Mouse (Mus musculus) layer of hippocampus, adult 11-12 months (tissue): Measurements from ENCODE around the gene Tsc22d2.
A peak's percentile ranks its signal among the peaks of the same experiment; 100 is the strongest.

Experiments
- DNase-seq: peaks from one replicate; pipeline ENCODE4 v3.0.0; 2022; ENCODE audit warnings: low spot score

Tsc22d2 gene

DNA sequence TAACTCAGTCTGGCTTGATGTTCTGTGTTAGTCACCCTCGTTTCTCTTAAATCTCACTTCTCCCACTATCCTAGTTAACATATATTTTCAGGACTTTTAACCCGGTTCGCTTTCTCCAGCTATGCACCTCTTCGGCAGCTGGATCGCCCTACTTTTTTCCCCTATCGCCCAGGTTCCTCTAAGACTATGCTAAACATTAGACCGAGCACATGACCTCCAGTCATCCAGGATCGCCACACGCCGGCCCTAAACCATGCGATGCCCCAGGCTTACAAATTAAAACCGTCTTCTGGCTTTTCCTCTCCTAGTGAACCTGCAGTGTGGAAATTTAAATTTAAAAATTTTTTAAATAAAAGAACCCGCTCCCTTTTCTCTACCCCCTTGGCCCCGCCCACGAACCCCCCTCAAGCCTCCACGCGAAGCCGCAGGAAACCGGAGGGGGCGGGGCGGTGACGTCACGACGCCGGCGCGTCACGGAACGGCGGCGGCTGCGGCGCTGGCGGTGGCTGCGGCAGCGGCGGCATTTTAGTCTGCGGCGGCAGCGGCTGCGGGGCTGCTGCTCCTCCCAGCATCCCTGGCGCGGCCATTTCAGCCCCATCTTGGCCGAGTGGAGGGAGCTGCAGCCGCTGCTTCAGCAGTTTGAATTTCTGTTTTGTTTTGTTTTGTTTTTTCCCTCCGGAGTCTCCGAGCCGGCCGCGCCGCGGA lies at the start of gene Tsc22d2:
Gene Tsc22d2 (plus strand): TSS at position 482 of the 705 bp plus-strand sequence.
- peak; percentile 97 for DNase-seq

DNA sequence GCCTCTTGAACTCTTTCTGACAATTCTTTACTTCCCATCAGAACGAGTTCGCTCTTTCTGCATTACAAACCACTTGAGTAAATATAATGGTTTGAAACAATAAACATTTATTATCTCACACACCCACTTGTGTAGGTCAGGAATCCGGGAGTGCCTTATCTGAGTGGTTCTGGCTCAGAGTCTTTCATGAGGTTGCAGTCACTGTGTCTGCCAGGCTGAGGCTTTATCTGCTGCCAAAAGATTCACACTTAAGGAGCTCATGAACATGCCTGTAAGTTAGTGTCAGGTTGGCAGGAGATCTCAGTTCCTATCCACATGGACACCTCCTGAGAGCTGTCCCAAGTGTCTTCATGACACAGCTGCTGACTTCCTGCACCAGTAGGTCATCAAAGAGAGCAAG lies 47.8 kb upstream of the Tsc22d2 start:
- DNase-seq: no peak

DNA sequence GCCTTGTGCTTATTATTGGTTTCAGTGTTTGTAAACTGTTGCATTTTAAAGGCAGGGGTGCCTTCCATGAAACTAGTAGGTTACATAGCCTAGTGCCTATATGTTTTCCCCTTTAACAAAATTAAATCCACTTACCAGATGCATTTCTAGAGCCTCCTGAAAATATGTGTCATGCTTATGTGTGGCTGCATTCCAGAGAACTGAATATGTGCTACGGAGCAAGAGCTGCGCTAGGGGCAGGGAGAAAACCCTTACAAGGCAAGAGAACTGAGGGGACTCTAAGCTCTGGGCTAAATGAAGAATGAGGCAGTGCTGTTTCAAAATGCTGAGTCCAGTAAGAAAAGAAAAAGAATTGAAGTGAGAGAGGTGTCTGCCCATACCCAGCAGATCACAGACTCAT lies 43.7 kb upstream of the Tsc22d2 start:
- no peak for DNase-seq

DNA sequence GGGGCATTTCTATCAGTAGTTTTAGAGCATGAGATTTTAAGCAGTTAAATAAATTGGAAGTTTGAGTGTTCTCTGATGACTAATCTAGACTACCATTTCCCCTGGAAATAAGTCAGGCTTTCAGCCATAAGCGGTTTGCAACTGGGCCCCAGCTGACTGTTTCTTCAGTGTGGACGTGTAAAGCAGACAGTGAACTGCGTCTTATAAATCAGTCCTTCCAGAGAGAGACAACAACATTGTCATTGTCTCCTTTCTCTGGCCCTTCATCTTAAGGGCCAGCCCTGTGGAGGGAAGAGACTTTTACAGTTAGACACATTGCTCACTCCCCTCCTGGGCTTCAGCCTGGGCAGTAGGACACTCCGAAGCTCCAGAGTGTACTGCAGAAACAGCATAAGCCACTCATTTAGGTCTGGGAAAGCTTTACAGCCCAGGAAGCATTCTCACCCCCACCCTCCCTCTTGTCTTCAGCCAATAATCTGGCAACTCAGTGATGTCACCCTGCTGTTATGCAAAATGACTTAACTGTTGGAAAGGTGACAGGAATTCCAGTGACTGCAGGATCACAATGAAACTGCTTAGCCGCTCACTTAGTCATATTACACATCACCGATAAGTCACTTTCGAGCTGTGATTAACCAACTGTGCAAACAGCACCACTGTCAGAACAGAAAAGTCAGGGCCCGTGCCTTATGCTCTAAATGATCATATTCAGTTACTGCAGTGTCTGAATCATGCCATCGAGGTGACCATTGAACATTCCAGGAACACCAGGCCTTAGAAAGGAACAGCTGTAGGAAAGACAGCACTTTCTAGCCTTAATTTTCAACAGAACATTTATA lies 42.2 kb upstream of the Tsc22d2 start:
- peak; percentile 35 for DNase-seq

DNA sequence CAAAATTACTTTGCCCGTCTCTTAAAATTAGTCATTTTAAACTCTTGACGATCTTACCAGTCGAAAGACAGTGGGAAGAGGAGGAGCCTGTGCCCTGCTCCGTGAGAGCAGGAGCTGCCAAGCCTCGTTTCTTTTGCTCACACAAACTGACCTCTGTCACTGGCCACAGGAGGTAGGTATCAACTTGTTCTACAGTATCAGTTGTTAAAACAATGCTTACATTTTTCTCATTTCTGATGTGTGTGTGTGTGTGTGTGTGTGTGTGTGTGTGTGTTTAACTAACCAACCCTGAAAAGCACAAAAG lies 41.7 kb upstream of the Tsc22d2 start:
- DNase-seq: no peak

DNA sequence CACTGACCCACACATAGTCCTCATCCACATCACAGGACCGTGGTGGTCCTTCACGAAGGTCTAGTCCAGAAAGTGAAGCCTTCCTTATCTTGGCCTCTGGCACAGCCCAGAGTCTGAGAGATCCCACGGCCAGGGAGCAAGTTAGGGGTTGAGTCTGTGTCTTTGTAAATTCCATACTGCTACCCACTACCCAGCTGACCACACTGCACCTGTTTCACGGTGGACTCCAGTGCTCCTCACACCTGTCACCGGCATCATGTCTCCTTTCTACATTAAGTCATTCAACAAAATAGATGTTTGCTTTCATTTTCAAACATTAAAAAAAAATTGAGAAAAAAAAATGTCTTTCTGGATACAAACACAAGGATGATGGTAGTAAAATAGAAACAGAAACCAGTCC lies 40.2 kb upstream of the Tsc22d2 start:
- no peak for DNase-seq

DNA sequence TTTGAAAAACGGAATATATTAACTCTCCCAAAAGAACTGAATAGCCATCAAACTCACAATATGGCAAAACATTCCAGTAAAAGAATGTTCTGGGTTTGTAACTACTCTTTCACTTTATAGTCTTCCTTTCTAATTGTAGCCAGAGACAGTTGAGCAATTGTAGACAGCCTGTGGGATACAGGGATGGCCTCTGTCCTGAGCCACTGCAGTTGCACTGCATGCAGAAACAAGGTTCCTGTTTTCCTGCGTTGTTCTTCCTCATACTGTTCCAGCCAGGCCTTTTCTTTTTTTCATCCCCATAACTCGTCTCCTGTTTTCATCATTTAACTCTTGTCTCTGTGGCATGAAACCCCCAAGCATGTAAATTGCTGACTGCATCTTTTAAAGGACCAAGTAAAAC lies 37.8 kb upstream of the Tsc22d2 start:
- no peak for DNase-seq

DNA sequence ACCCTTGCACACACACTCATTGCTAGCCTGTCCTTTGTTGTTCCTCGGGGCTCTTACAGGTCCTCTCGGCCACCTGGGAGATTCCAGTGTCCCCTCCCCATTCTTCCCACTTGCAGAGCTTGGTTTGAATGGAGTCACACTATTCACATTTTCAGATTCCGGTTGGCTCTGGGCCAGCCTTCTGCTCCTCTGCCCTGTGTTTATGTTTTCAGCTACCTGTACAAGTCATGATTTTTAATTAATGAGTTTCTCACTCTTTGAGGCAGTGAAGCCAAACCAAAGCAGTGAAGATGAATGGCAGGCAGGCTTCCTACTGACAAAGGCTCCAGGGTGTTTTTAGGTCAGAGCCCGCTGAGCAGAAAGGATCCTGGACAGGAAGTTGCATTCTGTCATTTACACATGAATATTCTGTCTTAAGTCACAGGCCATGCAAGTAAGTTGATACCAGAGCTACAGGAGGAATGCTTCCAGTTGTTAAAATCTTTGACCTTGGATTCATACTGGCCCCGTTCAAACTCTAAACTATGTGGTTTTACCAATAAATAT lies 36.9 kb upstream of the Tsc22d2 start:
- DNase-seq: no peak

DNA sequence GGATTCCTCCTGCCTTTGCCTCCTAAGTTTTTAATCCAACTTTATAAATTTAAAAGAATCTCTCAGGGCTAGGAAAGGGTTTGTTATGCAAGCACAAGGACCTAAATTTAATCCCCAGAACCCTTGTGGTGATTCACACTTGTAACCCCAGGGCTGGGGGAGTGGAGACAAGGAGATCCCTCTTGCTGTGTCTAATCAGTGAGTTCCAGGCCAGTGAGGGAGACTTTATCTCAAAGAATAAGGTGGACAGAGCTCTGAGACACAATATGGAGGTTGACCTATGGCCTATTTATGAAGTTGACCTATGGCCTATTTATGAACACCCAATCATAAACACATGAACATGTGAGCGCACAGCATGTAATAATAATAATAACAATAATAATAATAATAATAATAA lies 31.8 kb upstream of the Tsc22d2 start:
- DNase-seq: no peak

DNA sequence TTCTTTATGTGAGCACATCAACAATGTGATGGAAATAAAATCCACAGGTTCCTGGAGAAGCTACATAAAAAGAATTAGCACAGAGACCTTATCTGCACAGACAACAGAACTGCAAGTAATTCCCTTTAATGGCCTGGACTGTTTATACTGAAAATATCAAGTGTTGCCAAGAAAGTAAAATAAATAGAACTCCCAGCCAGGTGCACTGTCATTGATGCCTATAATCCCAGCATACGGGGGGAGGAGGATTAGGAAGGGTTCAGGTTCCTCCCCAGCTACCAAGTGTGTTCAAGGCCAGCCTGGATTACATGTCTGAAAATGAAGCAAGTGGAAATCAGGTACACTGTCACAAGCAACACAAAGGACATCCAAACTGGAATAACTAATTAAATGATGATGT lies 29.5 kb upstream of the Tsc22d2 start:
- DNase-seq: no peak

DNA sequence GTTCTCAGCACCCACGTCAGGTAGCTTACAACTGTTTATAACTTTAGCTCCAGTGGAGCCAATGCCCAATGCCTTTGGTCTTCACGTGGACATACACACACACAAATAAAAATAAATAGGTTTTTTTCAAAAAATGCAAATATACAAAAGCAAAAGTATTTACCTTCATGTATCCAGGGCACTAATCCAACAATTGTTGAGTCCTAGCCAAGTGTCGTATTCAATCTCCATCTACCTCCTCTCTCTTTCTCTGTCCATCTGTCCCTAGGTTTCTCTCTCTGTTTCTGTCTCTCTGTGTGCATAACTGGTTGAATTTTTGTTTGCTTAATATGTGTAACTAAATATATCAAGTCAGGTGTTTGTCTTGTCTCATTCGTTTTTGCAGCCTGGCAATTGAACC lies 25.8 kb upstream of the Tsc22d2 start:
- DNase-seq: no peak

DNA sequence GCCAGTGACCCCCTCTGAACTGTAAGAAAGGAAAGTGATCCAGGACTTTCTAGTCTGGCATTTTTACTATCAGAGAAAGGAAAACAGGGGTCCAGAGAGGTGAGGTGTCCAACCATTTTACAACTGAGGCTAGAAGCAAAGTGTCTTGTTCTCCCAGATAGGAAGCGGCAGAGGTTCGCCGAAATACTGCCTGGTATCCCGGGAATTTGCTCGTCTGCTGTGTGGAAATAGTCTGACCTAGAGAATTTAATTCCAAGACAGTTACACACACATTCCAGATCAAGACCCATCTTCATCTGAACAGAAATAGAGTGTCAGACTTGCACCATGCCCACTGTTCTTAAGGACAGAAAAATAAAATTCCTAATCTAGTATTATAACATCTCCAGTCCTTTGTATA lies 16.0 kb upstream of the Tsc22d2 start:
- no peak for DNase-seq

DNA sequence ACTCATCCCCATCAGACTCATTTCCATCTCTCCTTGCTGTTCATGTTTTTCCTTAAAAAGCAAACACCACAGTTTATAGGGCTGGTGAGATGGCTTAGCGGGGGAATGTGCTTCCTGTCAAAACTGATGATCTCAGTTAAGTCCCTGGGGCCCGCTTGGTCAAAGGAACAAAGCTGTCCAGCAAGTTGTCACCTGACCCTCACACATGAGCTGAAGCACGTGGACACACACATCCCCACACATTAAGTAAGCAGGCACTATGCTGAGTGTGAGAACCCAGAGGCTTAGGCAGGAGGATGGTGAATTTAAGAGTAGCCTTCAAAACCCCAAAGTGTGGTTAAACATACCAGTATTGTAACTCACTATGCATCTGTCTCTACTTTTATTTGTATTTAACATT lies 14.6 kb upstream of the Tsc22d2 start:
- DNase-seq: no peak

DNA sequence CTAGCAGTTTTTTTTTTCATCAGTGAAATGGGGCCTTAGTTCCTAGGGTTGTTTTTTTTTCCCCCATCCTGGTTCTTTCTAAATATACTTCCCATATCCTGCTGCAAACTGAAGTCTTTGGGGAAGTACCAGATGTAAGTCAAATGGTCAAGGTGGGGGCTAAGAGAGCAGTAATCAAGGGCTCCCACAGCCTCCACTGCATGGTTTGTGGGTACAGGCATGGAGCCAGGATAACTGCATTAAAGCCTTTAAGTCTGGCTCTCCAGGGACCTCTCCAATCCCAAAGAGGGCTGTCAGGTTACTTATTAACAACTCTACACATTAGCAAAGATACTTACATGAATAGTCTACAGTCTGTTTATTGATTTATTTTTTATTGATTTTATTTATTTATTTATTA lies 2.8 kb upstream of the Tsc22d2 start:
- no peak for DNase-seq

DNA sequence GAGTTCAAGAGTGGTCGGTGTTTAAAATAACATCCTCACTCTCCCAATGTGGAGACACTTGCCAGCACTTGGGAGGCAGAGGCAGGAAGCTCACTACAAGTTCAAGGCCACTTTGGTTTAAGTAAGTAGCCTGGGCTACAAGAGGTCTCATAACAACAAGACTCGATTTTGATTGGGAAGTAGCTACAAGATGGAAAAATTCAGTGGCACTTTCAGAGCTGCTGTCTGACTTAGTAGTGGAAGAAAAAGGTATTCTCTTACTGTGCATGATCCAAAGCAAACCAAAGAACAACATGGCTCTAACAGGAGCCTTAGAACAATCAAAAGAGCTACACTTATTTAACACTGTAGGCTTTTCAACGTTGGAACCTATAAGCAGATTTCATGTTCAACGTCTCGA lies 844 bp upstream of the Tsc22d2 start:
- no peak for DNase-seq

DNA sequence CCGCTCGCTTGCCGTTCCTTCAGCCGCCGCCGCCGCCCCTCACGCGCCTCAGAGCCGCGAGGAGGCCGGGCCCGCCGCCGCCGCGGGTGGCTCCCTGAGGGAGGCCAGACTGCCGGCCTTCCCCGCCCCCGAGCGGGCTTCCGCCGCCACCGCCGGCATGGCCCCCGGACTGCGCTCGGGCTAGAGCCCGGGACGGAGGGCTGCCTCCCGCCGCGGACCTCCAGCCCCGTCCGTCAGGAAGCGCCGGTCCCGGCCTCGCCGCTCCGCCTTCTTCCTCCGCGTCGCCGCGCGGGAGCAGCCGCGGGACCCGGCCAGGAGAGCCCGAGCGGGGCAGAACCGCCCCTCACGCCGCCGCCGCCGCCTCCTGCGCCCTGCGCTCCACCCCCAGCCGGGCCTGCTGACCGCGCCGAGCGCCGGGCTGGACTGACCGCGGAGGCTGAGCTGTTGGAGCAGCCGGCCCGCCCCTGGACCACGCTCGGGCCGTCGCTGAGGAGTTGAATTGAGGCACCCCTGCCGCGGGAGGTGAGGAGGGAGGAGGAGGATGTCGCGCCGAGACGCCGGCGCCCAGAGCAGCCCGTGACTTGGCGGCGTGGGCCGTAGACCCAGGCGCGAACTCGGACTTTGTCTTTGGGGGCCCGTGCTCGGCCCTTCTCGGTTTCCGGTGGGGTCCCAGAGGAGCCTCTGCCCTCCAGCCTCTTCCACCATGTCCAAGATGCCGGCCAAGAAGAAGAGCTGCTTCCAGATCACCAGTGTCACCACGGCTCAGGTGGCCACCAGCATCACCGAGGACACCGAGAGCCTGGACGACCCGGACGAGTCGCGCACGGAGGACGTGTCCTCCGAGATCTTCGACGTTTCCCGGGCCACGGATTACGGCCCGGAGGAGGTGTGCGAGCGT lies 720 bp downstream of the Tsc22d2 start:
- DNase-seq: peak; percentile 68

DNA sequence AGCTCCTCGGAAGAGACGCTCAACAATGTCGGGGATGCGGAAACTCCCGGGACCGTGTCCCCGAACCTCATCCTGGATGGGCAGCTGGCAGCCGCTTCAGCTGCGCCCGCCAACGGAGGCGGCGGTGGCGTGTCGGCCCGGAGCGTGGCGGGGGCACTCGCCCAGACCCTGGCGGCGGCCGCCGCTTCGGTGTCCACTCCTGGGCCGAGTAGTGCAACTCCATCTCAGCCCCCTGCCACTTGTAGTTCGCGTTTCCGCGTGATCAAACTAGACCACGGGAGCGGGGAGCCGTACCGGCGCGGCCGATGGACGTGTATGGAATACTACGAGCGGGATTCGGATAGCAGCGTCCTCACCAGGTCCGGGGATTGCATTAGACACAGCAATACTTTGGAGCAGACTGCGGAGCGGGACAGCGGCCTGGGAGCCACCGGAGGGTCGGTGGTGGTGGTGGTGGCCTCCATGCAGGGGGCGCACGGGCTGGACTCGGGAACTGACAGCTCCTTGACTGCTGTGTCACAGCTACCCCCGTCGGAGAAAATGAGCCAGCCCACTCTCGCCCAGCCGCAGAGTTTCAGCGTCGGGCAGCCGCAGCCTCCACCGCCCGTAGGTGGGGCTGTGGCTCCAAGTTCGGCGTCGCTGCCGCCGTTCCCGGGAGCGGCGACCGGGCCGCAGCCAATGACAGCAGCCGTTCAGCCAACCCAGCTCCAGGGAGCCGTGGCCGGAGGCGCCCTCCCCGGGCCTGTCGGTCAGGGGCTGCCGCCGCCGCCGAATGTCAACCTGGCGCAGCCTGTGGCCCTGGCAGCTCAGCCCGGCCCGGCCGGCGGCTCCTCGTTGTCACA lies 1.6 kb downstream of the Tsc22d2 start:
- DNase-seq: peak; percentile 76

DNA sequence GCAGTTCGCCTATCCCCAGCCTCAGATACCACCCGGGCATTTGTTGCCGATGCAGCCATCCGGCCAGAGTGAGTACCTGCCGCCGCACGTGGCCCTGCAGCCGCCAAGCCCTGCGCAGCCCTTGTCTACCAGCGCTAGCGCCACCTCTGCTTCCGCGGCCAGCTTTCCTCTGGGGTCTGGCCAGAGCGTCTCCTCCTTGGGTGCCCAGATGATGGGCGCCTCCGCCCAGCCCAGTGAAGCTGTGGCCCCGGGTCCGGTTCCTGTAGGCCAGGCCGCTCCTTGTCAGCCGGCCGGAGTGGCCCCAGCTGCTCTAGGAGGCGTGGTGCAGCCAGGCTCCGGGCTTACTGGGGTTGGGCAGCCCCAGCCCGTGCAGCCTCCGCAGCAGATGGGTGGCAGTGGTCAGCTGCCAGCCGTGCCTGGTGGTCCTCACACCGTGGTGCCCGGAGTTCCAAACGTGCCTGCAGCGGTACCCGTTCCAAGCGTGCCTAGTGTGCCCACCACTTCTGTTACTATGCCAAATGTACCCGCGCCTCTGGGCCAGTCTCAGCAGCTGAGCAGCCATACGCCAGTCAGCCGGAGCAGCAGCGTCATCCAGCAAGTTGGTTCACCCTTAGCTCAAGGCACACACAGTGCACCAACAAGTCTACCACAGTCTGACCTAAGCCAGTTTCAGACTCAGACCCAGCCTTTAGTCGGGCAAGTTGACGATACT lies 2.4 kb downstream of the Tsc22d2 start:
- DNase-seq: peak; percentile 46

DNA sequence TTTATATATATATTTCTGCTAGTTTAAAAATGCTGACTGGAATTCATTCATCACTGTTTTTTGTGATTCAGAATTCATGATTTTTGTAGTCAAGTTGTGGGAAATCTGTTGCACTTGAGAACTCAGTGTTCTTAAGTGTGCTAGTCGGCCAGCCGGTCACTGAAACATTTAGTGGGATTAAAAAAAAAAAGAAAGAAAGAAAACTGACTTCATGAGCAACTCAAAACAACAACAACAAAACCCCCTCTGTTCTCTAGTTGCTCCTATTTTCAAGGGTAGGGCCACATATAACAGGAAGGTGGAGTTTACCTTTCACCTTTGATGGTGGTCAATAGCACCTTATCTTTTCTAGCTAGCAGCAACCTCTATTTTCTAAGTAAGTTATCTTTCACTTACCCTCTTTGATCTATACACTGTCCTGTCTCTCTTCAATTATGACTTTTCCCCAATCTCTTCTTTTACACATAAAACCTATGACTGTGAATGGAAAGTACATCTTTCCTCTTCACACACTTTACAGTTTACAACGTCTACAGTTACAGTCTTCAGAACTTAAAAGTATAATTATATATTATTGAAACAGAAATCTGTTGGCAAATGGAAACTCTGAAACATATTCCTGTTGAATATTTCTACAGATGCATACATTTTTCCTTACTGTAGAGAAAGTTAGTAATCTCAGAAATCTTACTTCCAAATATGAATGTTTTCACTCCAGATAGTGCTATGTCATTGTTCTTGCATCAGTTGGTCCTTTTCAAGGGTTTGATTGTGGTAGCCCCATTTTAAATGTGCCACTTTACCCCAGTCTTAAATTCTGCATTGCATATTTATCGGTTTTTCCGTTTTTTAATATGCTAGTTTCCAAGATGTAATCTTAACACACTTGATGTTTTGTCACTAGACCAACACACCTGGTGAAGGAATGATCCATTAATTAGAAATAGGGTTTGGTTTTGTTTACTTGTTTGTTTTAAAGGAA lies 4.5 kb downstream of the Tsc22d2 start:
- DNase-seq: no peak

DNA sequence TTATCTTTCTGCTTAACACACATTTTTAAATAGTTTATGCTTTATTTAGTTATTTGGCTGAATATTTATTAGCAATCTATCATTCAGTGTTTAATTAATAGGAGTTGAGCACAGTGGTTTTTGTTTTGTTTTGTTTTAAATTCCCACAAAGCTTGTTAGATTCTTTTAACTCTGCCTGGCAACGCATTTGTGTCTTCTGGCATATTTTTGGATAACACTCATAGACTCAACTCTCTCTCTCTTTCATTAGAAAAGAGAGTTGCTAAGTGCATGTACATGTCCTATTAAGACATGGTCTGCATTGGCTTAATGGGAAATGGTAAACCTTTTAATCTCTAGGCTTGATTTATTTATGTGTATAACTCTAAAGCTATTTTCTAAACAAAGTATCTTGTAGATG lies 14.3 kb downstream of the Tsc22d2 start:
- DNase-seq: no peak
